Mouse (Mus musculus) right cerebral cortex, postnatal 25 days (tissue): Measurements from ENCODE around the gene Ikzf1.

Source experiments
- DNase-seq: peaks from one replicate; pipeline ENCODE4 v3.0.0; 2022

The Ikzf1 gene

DNA sequence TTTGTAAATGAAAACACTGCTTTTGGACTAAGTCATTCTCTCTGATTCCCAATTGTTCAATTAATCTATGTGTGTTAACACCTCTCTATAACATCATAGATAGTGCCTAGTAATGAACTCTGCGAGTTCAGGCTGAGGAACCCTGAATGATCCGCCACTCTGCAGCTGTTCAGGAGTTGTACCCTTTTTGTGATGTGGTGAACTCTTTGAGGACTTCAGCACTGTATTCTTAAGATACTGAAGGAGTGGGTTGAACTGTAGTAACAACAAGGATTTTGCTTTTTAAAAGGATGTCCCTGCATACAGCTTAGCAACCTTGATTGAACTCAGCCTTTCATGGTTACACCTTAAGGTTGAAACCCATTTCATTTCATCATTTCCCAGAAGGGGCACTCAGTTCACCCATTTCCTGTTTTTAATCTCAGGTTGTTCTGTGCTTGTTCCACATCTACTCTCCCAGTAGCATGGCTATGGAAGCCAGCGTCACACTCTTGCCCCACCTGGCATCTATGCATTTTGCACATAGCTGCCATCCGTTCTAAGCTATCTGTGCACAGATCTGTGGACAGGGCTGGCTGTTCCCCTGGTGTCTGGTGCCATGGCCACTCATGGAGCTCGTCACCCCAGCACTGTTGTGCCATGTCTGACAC is 41.2 kb downstream of the Ikzf1 start:
- DNase-seq, result no peak

DNA sequence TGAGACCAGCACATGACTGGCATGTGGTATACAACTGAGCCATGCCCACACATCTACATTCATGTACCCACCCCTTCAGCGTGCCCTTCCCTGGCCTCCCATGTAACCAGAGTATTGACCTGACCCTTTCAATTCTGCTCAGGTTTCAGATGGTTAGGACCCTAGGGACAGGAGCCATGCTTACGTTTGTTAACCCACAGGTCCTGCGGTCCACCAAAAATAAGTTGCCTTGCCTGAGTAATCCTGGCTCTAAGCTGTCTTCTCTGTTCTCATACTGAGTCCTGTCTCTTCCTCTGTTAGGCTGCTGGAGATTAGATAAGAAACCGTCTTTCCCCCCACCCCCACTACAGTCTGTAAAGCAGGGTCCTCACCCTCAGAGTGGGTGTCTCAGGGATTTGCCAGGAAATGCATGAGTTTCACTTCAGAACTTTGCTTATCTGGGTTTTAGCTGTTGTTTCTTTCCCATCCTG is 42.0 kb downstream of the Ikzf1 start:
- no peak for DNase-seq

DNA sequence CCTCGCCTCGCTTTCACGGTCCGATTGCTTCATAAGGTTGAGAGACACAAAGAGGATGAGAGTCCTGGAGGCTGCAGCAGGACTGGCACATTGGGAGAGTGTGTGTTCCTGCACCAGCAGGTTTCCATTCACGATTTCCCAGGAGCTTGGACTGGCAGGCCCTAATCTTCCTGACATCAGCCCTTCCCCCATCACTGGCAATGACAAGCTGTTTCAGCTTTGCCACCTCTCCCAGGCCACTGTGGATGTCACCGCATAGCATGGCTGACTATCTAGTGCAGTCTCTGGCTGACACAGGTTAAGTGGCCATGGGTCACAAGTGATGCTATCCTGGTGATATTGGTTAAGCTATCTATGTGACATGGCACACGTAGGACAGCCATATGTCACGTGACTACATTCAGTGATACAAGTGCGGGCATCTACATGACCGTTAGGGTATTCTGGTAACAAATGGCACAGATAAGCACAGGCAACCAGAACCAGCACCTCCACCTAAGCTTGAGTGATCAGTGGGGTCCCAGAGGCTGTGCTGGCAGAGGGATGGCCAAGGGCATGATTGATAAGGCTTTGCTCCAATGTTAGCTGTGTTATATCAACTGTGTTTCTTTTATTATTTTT is 43.2 kb downstream of the Ikzf1 start:
- DNase-seq, result no peak

DNA sequence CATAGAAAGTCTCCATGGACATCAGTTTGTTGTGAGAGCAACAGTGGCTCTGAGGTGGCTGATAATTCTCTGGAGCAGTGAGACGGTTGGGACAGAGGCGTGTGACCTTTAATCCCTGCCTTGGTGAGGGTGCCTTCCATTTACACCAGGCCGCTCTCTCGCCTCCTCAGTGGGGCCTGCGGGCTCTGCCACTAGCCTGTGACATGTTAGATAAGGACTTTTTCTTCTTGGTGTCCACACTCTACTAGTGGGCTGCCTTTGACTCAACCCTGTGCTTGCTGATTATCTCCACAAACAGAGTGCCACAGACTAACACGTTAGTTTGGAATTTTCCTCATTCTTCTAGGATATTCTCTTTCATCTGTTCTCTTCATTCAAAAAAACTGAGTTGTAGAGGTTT is 44.4 kb downstream of the Ikzf1 start:
- no peak for DNase-seq

DNA sequence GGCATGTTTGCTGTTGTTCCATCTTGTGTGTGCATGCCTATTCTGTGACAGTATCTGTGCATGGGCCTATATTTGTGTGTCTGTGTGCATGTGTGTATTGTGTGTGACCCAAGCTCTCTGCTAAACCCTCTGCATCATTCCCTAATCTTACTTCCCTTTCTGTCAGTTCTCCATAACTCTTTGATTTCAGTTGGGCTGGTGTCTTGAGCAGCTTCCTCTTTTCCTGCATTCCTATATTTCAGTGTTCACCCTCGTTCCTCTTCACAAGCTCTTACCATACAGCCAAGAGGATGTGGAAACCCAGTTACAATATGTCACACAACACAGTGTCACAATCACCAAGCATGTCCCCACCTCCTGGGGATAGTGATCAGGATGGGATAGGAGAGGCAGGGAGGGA is 45.3 kb downstream of the Ikzf1 start:
- no peak for DNase-seq

DNA sequence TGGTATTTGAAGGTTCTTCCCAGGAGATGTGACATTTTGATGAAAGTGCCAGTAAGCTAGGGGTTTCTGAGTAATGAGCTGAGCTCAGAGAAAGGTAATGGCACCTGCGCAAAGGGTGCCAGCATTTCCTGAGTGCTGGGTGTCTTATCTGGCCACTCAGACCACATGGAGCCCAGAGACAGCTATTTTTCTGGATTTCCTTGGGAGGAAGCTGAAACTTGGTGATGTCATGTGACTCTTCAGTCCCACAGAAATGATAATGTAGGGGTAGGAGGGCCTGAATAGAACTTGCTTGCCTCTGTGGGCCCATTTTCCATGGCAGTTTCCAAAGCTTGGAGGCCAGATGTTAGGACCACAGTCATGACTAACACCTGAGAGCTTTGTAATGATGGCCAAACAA is 46.9 kb downstream of the Ikzf1 start:
- DNase-seq, result no peak

DNA sequence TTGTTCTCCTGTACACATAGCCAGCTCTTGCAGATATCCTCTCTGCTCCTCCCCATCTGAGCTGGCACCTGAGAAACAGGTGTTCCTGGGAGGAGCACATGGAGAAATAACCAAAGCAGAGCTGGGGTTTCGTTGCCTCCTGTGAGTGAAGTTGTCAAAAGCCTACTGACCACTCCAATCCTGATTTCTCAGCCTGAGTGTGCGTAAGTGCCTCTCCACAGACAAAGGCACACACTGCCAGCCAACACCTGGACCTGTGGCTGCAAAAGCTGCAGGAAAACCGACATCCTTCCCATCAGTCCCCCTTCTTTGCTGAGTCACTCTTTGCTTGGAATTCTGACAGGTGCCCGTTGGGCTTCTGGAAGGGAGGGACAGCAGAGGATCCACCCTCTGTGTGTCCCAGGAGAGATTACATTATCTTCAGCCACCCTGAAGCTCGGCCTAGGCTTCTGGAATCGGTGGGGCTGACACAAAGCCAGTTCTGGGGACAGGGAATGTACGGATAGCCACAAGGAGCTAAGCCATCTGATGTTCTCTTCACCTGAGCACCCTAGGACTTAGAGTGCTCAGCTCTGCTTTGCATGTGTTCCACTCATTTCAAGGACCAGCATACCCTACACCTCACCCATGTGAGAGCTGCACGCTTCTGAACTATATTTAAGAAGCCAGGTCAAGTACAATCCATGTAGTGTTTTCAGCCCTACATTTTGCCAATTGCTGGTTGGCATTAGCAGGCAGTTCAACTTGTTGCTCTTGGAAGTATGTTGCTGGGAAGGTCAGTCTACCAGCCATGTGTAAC is 48.4 kb downstream of the Ikzf1 start:
- DNase-seq, result no peak

DNA sequence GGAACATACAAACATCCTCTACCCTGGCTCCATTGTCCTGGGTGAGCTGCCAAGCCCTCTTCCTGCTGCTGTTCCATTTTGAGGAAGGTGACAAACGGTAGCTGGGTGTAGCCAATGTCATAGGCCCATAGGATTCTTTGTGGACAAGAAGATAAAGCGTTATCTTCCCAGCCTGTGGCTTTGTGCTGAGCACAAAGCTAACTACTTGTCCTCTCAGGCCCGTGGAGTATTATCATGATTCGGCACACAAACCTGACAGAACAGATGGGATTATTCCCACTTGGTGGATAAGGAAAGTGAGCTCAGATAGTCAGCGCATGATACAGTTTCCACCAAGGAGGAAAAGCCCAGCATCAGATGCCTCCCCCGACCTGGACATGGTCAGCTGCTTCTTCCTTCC is 50.4 kb downstream of the Ikzf1 start:
- no peak for DNase-seq

DNA sequence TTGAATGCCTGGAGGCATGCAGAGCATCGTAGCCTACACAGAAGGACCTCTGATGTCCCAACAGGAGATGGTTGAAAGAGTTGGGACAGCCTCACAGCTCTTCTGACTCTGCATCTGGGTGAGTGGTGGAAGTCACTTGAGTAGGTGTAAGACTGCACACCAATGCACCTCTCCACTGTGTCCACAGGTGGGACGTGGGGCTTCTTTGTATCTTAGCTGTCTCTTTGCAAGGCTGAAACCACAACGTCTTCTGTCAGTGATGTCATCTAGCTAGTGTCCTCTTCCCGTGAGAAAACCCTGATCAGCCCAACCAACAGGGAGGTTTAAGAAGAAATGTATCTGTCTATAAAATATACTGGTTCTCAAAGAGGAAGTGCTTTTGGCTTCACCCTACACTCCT is 52.1 kb downstream of the Ikzf1 start:
- DNase-seq, result no peak

DNA sequence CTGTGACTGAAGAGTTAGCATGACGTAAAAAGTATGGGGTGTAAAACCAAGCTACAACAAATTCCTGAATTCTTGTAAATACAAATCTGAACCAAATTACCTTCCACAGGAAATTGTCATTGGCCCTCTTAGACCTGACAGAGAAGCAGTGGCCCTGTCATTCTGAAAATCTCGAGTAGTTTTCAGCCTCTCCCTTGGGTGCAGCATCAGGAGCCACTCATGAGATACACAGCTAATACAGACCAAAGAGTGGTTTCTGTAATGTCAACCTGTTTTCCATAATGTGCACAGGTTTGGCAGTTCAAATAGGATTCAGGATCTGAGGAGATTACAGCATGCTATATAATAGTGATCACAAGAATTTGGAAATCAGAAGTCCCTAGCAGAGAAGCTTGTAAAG is 52.8 kb downstream of the Ikzf1 start:
- DNase-seq, result no peak

DNA sequence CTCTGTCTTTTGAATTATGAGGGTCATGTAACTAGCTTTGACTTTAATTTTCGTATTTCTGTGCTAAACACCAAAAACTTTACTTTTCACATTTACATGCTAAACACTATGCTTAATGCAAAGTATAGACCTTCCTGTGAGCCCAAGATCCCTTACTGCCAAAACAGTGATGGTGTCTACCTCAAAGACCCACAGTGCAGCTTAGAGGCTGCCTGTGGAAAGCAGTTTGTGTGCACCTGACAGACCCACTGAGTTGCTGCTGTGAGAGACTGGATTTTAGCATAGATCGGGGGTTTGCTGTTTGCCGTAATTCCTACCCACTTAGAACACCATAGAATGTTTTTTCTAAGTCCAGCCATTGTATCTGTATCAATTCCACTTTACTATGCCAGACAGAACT is 54.3 kb downstream of the Ikzf1 start:
- no peak for DNase-seq

DNA sequence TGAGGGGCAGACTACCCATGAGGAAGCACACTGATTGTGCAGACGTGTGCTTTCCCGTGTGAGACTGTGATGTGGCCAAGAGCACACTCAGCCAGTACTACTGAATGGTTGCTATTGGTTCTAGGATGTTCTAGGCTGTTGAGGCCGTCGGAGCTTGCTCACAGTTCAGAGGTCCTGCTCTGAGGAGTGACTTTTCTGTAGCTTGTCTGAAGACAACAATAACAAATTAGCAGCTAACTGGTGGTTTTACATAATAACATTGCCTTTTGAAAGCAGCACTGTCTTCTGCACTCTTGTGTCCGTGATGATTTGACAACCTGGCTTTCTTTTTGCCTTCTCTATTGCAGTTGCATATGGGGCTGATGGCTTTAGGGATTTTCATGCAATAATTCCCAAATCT is 55.8 kb downstream of the Ikzf1 start:
- DNase-seq, result no peak

DNA sequence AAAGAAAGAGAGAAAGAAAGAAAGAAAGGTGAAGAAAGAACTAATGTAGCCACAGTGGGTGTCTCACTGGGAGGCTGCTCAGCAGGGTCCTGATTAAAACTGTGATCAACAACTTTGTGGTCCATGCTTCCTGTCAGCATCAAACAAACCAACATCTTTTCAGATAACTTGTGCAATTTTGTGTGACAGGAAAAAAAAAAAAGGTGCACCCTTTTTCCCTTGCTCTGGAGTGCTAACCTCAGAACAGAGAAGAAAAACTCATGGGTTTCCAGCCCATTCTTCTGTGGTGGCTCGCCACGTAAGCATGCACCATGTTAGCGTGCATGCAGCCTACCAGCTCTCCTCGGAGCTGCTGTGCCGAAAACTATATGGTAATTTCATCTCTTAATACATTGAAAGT is 56.8 kb downstream of the Ikzf1 start:
- no peak for DNase-seq

DNA sequence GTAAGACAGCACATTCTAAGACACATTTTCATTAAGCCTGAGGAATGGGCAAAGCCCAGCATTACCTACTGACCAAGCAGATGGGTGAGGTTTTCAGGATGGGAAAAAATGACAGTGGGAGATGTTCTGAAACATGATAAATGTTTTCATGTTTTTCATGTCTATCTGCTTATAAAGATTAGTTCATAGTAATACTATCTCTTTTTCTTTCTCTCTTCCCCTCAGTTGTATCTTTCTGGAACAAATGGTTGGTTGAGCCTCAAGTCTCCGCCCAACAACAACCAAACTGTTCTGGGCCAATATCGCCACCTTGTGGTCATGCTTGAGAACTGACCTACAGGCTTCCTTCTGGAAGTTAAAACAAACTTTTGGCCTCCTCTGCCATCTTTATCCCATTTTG is 57.8 kb downstream of the Ikzf1 start:
- DNase-seq, result no peak

DNA sequence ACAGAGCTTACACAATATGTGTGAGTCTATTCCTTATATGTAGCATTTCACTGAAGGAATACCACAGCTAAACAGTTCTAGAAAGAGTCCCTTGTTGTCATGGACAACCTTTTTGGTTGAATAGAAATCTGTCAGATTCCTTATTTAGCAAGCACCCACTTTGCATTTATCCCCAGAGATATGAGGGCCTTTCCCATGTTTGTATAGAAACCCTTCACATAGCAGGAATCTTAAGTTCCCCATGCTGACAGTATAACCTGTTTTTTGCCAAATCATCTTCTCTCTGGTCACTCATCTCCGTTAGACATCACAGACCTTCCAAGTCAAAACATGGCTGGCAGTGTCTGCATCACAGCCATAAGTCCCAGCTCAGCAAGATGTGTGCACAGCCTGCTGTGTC is 59.4 kb downstream of the Ikzf1 start:
- no peak for DNase-seq

DNA sequence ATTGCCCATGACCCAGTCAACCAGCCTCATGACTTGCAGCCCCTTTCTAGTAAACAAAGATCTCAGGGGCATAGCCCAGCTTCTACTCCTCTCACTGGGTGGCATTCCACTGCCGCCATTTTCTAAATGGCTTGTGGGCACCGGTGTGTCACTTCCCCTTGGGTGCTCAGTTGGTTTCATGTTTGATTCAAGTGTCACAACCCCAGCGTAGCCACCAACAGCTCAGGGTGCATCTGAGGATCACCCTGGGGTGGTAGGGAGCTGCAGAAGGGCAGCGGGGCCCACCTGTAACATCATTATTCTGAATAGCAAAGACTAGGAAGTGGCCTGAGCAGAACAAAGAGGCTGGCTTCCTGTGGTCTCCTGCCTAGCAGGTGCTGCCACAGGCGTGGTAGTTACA is 66.3 kb downstream of the Ikzf1 start:
- DNase-seq, result no peak

DNA sequence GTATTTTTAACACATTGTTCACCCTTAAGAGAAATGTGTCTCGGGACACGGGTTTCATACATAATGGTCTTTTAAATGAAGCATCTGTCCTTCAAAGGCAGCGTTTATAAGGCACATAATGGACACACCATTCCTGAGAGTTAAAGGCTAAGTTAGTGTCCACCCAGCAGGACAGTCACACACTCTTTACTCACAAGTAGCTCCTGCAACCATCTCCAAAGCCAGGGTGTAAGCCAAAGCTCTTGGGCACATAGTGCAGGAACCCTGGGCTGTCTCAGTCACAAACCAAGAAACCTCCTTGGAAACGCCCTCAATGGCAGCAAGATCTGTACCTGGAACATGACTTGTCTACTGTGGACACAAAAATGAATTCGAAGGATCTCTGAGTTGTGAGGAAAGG is 68.1 kb downstream of the Ikzf1 start:
- DNase-seq, result no peak

DNA sequence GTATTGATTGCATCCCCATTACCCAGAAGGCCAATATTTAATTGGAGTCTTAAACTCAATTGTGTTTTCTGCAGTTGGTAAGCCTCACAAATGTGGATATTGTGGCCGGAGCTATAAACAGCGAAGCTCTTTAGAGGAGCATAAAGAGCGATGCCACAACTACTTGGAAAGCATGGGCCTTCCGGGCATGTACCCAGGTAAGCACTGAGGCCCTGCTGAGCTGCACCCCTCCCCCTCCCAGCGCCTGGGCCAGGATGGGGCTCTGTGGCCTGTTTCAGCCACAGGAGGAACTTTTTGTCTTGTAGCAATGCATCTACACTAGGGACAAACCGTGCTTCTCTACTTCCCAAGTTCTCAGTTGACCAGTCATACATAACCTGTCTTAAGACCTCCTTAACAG is 73.3 kb downstream of the Ikzf1 start:
- DNase-seq, result no peak

DNA sequence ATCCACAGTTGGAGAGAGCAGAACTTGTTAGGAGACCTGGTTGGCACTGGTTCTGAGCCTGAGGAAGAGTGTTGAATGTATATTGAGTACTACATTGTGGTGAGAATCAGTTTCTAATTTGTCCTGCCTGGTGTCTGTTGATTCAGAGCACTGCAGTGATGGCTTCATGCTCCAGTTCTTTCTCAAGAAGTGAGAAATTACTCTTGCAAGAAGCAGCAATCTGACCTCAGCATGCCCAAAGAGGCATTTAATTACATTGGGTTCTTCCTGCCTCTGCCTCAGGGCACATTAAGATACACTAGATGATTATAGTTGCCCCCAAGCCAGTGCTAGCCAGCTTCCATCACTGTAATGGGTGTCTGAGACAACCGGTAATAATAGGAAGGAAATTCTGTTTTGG is 74.1 kb downstream of the Ikzf1 start:
- DNase-seq, result no peak

DNA sequence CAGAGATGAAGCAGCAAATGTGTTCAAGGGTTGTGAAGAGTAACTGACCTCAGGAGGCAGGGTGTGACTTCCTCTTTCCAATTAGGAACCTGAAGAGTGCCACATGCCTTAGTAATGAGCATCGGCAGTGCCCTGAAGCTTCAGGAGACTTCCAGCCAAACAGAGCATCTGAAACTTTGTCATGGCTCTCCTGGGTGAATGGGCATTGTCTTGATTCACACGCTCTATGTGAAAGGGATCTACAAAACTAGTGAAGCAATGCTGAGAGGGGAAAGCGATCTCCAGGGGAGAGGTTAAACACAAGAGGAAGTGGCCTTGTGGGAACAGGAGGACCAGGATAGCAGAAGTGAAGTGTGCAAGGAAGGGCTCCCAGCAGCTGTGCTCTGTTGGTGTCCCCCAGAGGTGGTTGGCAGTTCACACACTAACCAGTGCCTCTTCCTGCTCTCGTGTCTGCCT is 78.4 kb downstream of the Ikzf1 start:
- no peak for DNase-seq

DNA sequence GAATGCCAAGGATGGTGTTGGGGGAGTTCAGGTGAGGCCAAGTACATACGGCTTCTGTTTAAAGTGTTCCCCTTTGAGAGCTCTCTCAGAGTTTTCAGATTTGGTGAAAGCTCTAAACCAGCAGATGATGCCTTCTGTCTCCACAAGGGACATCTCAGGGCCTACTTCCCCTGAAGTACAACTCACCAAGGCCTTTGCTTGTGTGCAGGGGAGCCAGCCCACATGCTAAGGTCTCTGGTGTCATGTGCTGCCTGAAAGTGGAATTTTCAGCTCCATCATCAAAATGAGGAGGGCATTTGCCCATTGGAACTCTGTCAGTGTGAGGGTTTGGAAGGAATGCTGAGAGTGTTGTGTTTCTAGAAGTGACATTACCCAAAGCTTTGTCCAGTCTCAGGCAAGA is 80.6 kb downstream of the Ikzf1 start:
- no peak for DNase-seq

DNA sequence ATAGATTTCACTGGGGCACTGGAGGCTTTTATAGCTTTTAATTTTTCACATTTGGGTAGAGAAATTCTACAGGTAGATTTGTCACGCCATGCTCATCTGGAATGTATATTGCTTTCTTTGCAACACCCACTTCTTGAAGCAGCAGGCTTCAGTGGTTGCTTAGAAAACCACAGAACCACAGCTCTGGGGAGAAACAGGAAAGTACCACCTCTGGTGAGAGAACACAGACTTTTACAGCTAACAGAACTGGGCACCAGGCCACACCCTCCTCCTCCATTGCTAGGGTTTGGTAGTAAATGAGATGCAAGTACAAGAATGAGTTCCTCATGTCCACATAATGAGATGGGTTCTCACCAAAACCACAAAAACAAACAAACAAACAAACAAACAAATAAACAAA is 81.3 kb downstream of the Ikzf1 start:
- DNase-seq, result no peak

DNA sequence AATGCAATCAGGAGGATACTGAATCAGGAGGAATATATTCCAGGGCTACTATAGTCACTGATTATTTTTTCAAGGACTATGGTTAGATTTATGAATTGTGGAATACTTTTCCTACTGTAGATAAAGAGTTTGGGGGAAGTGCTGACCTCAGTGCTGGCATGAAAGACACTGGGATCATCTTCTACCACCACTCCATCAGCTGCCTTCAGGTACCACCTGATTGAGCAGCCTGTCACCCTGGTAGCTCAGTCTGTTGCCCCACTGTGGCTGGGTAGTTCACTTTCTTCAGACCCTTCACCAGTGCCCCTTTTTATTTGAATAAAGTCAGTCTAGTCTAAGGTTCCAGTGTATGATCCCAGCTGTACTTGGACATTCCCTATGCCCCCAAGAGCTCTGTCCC is 81.9 kb downstream of the Ikzf1 start:
- no peak for DNase-seq

DNA sequence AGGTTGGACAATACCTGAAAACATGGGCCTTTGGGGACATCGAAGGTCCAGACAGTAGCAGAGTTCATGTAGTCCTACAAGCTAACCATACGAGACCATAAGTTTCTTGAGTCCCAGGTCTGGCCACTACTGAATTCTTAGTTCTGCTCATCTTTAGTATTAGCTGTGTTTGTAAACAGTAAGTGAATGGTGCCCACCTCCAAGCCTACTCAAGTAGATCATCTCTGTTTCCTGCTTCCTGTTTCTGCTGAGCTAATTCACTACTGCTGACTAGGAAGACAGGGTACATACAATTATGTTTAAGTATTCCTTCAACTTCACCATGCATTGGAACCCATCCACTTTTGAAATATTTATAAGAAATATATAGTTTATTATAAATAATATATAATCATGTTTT is 83.3 kb downstream of the Ikzf1 start:
- no peak for DNase-seq
